Mouse (Mus musculus) myocyte (in vitro differentiated cells): ENCODE data around the gene Tppp.

ENCODE experiments used
- MAX ChIP-seq: IDR thresholded peaks from one replicate; pipeline ENCODE4 v1.6.1; 2011; ENCODE audit warnings: low read depth, mild to moderate bottlenecking, control low read depth
- POLR2A ChIP-seq: IDR thresholded peaks from one replicate; pipeline ENCODE4 v1.6.1; 2011; ENCODE audit warnings: low read depth, mild to moderate bottlenecking, control low read depth, moderate library complexity; ENCODE audit not compliant: insufficient read length
- POLR2AphosphoS2 ChIP-seq: IDR thresholded peaks from one replicate; pipeline ENCODE4 v1.6.1; 2011; ENCODE audit warnings: low read depth, control low read depth; ENCODE audit not compliant: insufficient read length
- REST ChIP-seq: IDR thresholded peaks from one replicate; pipeline ENCODE4 v1.6.1; 2011; ENCODE audit warnings: mild to moderate bottlenecking, control low read depth, moderate library complexity; ENCODE audit not compliant: insufficient read depth, insufficient read length
- TCF12 ChIP-seq: IDR thresholded peaks from one replicate; pipeline ENCODE4 v1.6.1; 2011; ENCODE audit warnings: mild to moderate bottlenecking, control low read depth; ENCODE audit not compliant: poor library complexity, insufficient read depth, severe bottlenecking
- USF1 ChIP-seq: IDR thresholded peaks from one replicate; pipeline ENCODE4 v1.6.1; 2011; ENCODE audit warnings: low read depth, mild to moderate bottlenecking, control low read depth, moderate library complexity

GRCm38 (mm10) chr13:74061613-74062377 is 52.6 kb downstream of the Tppp start, which contains the start of gene Cep72:
- TF ChIP-seq POLR2A (peak; percentile 25), USF1 (no peak), MAX (no peak), TCF12 (no peak), POLR2AphosphoS2 (no peak), REST (no peak)
